Mouse (Mus musculus): ENCODE data around the gene Rab11a.

Rab11a gene

DNA sequence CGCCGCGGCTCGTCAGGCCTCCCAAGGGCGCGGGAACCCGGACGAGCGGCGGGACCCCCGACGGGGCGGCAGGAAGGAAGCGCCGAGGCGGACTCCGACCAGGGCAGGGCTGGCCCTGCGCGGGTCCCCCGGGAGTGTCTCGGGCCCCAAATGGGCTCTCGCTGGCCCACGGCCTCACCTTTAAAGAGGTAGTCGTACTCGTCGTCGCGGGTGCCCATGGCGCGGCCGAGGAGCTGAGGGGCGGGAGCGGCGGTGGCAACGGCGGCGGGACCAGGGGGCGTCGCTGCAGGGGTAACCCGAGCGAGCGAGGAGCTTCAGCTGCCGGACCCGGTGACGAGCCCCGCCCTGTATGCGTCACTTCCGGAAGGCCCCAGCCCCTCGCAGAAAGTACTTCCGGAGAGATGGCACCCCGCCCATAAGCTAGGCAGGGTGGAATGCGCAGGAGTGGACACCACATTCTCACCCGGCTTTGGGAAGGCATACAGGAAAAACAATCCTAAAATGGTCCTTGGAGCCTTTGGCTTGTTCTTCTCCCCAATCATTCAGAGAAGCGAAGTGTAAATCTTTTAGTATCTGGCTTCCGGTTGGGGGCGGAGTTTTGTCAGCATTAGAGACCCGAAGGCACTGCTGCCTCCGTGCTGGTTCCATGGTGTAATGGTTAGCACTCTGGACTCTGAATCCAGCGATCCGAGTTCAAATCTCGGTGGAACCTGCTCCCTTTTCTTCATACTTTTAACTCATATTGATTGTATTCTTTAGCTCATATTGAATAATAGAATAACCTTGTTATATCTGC is at the start of gene Rab11a:
Rab11a (minus strand) TSS at position 353 of the 796 bp plus-strand sequence.
- DNase-seq (ENCODE audit: low spot score) = peak; percentile 96

DNA sequence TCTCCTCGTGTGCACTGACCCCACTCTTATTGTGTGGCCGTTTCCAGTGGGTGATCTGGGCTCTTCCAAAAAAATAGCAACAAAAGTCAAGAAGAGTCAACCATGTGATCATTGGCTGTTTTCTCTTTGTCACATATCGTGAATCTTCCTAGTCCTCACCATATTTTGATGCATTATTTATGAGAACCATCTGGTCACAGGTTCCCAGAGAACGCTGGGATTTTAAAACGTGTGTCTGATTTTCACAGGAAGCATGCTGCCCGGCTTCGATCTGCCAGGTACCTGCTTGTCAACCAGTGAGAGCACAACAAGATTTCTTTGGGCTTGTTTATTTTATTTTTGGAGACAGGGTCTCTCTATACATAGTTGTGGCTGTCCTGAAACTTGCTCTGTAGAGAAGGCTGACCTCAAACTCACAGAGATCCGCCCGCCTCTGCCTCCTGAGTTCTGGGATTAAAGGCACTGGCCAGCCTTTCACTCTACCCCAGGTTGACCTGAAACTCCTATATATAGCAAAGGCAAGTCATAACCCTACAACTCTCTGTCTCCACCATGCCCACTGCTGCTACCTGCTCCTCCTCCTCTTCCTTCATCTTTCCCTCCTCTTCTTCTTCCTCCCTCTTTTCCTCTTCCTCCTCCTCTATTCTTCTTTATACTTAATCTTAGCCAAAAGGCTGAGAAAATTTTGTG is 48.8 kb upstream of the Rab11a start:
- no peak for DNase-seq (ENCODE audit: low spot score)

DNA sequence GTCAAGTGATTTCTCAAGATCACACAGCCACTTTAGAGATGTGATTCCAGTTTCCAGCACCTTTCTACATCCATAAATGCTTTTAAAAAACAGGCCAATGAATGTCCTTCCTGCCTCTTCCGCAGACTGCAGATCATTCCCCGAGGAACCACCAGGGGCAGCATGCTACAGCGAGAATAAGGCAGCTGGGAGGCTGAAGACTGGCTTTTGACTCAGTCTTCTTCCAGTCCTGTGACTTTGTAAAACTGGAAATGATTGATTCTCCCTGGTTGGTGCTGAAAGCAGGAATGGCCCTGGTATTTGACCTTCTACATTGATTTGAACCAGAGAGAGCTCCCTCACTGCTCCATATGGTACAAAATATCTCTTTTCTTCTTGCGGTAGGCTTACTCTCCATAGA is 47.3 kb upstream of the Rab11a start:
- DNase-seq (ENCODE audit: low spot score) = peak; percentile 79

DNA sequence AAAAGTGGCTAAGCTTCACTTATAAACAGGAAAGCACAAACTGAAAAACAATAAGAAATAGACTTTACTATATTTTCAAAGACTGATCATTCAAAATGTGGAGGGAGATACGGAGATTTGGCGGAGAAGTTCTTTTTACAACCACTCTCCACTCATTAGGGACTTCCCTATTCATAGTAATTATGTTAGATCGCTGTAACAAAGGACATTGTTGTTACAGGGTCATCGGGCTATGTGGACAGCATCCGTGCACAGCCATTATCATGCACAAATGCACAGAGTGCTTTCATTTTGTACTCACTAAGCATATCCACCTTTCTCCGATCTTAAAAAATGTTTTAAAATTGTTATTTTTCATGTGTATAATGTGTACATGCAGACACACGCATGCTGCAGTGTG is 46.0 kb upstream of the Rab11a start:
- no peak for DNase-seq (ENCODE audit: low spot score)

DNA sequence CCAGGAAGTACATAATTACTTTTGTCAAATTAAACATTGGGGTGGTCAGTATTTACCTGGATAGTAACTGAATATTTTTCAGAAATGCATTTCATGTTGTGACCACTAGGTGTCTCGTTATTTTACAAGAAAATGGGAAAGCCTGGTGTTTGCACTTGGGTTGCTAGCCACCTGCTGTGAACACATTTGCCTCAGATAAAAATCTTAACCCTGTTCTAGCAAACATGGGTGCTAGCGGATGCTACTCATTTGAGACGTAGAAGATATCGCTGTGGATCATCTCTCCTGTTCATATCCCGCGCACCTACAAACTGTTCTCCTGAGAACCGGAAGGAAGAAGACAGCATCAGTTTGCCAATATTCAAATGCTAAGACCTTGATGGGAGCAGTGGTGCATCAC is 42.1 kb upstream of the Rab11a start:
- DNase-seq (ENCODE audit: low spot score) = peak; percentile 60

DNA sequence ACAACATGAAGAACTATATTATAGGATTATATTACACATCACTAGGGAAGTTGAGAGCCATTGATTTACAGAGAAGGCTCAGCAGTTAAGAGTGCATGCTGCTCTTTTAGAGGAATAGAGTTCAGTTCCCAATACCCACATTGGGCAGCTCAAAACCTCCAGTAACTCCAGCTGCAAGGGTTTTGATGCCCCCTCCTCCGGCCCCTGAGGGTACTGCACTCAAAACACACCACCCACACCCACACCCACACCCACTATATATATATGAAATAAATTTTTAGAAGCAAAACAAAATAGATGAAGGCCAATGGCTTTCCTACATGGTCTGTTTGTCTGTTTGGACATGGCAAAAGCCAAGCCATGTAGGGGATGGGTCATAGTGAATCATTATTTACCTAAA is 40.6 kb upstream of the Rab11a start:
- DNase-seq (ENCODE audit: low spot score) = no peak

DNA sequence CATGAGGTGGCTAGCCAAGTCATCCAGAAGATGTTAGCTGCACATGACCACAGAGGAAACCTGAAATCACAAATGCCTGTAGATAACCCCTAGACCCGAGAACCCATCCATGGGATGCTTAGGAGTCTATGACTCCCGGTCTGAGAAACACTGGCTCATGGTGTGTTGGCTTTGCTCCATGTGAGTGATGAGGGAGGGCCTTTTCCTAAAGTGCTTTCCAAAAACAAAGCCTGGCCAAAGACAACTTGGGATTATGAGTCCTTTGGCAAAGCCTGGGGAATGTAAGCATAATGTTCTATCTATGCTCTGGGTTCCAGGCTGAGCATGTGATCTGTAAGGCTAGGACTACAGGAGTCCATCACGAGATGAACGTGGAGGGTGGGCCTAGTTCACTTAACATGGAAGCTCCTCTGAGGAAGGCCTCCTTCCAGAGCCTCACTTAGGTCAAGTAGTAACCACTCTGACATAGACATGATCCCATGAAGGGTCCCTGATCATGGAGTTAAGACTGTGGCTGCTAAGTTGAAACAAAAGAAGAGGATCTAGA is 40.0 kb upstream of the Rab11a start:
- DNase-seq (ENCODE audit: low spot score) = no peak

DNA sequence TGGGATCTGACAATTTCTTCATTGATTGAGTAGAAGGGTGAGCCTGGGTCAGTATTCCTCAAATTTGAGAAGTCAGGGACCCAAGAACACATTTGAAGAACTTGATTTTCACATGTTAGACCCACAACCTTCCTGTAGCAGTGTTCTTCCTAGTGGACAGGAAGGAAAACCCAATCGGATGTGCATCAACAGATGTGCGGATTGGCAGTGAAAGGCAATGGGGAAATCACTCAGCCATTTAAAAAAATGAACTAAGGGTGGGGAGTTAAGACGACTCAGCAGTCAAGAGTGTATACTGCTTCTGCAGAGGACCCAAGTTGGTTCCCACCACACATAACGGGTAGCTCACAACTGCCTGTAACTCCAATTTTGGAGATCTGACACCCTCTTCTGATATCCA is 37.9 kb upstream of the Rab11a start:
- DNase-seq (ENCODE audit: low spot score) = no peak

DNA sequence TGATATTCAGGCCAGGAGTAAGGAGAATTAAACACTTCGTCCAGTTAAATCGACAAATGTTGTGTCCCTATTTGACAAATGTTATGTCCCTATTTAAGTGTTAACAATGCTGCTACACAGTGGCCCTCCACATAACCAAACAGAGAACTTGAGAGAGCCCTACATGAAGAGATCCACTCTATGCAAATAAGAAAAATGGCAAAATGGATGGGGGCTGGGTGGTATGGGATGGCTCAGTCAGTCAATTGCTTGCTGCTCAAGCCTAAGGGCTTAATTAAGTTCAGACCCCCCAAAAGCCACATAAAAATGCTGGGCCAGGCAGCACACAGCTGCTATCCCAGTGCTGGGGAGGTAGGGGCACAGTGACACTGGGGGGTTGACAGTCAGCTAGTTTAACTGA is 37.3 kb upstream of the Rab11a start:
- DNase-seq (ENCODE audit: low spot score) = no peak

DNA sequence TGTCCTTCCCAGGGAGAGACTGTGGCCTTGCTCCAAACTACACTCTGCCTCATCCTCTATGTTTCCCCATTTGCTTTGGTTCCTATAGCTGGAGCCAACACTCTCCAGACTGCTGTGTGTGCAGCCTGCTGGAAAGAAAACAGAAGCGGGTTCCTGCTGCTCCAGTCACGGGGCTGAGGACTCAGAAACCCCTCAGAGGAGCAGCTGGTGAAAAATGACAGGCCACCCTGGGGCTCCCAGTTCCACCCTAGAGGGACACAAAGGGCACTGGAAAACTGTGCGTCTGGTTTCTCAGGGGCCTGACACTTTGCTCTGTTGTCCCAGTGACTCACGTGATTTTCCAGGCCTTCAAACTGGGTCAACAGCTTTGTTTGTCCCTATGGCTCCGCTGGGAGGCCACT is 36.9 kb upstream of the Rab11a start:
- DNase-seq (ENCODE audit: low spot score) = peak; percentile 20

DNA sequence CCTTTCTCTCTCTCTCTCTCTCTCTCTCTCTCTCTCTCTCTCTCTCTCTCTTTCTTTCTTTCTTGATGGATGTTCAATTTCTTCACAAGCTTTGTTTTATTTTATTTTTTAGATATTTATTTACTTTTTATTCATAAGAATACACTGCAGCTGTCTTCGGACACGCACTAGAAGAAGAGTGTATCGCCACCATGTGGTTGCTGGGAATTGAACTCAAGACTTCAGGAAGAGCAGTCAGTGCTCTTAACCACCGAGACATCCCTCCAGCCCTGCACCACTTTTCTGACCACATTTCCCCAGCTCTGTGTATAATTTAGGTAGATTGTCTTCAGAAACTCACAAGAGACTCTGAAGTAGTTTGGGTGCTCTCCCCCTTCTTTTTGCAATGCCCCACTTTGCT is 36.4 kb upstream of the Rab11a start:
- peak; percentile 30 for DNase-seq (ENCODE audit: low spot score)

DNA sequence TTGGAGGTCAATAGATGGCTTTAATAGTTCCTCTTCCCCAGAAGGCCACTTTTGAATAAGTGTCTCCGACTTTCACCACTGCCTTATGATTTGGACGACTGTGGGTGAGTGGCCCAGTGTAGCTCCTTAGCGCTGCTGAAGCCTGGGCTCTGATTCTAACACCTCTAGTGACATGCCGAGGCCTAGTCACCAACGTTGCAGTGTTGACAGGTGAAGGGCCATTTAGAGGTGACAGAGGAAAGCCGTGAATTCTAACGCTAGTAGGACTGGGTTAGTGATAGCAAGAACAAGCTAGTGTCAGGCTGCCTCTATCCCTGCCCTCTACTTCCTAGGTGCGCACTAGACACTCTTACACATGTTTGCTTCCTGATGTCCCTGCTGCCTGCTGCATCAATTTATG is 35.7 kb upstream of the Rab11a start:
- no peak for DNase-seq (ENCODE audit: low spot score)

DNA sequence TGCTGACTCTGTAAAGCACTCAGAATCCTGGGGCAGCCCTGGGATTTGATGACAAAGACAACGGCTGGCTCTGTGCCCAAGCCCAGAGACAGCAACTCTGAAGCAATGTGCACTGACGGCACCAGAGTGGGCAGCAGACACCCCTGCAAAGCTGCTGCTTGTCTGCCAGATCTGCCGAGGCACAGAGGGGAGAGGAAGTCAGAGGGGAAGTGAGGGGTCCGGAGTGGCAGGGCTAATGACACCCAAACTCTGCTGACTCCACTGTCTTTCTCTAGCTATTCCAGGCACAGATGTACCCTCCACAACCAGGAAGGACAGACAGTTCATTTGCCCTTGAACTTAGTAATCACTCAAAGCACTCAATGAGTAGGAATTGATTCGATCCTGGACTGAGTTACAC is 33.7 kb upstream of the Rab11a start:
- no peak for DNase-seq (ENCODE audit: low spot score)

DNA sequence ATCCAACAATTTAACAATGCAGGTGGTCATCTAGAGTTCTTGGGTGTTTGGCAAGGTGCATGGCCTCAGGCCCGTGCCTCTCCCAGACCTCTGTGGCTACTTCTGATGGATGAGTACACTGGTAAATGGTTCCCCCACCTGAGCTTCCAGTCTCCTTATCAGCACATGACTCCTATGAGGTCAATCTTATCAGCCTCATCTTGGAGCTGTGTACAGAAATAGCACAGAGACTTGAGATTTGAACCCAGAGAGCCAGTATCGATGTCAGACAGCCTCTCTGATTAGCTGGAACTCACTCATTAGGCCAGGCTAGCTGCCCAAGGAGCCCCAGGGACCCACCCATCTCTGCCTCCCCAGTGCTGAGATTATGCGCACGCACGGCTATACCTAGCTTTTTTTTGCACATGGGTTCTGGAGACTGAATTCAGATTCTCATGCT is 32.9 kb upstream of the Rab11a start:
- no peak for DNase-seq (ENCODE audit: low spot score)

DNA sequence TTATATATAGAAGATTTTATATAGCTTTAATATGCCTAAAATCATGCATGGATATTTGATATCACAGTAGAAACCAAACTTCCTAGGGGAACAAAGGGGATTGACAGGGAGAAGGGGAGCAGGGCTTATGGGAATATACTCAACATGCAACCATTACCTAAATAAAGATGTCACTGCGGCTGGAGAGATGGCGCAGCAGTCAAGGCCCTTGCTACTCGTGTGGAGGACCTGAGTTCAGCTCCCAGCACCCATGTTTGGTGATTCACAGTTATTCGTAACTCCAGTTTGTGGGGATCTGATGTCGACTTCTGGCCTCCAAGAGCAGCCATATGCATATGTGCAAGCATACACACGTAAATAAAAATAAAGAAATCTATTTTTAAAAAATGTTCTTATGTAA is 32.4 kb upstream of the Rab11a start:
- no peak for DNase-seq (ENCODE audit: low spot score)

DNA sequence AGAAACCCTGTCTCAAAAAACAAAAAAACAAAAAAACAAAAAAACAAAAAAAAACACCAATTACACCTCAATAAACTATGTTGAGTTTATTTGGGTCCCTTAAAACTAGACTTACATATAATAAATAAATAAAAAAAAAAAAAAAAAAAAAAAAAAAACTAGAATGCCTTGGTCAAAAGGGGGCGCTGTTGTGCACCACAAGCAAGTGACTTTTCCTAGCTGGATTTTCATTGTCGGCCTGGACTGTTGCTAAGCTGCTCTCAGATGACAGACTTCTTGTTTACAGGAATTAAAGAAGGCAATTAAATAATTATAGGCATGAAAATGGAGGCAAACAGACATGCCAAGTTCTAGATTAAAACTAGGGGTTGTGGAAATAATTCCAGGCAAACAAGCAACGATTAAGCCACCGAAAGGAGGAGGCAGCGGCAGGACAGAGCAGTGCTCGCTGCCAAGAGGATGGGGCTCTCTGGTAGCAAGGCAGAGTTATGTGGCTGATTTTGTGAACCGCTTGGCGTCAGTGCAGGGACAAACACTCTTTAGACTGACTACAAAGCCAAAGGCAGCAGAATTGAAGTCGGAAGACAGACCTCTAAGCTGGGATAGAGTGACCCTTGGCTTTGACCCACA is 31.6 kb upstream of the Rab11a start:
- peak; percentile 65 for DNase-seq (ENCODE audit: low spot score)

DNA sequence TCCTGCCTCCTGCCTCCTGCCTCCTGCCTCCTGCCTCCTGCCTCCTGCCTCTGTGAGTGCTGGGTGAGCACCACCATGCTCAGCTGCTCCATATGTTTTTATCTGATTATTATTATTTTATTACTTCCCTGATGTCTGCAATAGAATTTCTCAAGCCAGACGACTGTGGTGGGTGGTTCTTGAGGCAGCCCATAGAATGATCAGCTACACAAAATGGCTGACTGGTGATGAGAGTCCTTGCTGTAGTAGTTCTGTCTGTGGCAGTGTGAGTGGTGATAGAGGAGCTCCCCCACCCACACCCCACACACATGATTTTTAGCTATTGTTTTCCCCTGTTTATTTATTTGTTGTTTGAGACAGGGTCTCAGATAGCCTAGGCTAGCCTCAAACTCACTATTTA is 30.2 kb upstream of the Rab11a start:
- no peak for DNase-seq (ENCODE audit: low spot score)

DNA sequence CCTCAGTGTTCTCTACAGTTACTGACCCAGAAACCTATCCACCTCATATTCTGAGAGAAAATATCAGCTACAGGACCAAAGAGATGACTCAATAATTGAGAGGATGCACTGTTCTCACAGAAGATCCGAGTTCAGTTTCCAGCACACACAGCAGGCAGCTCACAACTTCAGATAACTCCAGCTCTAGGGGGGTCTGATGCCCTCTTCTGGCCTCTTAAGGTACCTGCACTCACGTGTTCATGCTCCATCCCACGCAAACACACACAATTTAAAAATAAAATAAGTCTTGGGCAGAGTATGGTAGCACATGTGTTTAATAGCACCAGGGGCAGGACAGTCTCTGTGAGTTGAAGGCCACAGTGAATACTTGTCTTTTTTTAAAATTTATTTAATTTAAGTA is 28.6 kb upstream of the Rab11a start:
- DNase-seq (ENCODE audit: low spot score) = no peak

DNA sequence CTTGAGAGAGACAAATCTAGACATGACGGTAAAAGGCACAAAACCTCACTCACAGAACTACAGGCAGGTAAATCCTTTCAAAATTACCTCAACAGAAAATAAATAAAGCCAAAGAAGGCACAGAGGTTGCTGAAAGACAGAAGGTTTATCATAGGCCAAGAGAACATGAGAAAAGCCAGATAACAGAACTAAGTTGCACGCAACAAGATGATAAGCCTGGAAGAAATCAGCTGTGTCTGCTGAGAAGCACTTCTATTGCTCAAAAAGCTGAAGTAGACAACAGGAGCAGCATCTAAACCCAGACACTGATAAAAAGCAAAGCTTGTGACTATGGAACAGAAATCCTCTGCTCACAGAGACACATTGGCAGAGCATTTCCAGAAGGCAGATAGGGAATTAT is 27.3 kb upstream of the Rab11a start:
- DNase-seq (ENCODE audit: low spot score) = no peak

DNA sequence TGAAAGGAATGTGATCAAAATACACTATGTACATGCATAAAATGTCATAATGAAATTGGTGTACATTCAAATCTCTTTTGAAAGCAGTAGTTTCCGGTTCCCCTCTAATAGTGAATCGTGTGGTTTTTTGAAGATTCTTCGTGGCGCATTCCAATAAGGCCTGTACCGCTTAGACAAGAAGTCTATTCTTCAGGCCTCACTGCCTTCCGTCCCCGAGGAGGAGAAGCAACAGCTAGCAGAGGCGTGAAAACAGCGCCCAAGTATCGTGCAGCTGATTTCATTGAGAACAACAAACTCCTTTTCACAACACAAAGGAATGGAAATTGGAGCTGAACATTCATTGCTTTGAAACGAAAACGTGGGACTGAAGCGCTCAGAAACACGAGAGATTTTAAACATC is 20.5 kb upstream of the Rab11a start:
- DNase-seq (ENCODE audit: low spot score) = no peak

DNA sequence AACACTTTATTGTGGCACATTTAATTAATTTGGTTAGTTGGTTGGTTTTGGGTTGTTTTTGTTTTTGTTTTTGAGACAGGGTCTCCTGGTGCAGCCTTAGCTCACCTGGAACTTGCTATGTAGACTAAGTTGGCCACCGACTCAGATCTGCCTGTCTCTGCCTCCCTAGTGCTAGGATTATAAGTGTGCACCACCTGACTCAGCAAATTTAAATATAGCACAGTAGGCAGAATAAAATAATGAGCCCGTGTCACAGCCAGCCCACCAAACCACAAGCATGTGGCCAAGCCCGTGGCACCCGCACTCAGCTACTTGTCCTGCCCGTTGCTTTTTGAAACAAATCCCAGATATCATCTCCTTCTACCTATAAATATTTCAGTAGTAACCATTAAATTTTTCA is 15.0 kb upstream of the Rab11a start:
- no peak for DNase-seq (ENCODE audit: low spot score)

DNA sequence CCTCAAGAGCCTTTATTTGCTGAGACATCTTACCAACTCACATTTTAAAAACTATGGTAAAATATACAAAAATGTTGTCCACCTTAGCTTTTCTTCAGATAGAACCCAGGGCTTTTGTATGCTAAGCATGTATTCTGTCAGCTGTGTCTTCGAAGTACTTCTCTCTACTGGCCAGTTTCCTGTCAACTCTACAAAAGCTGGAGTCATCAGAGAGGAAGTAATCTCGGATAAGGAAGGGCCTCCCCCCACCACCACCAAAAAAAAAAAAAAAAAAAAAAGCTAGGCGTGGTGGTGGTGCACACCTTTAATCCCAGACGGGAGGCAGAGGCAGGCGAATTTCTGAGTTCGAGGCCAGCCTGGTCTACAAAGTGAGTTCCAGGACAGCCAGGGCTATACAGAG is 11.8 kb upstream of the Rab11a start:
- DNase-seq (ENCODE audit: low spot score) = no peak

DNA sequence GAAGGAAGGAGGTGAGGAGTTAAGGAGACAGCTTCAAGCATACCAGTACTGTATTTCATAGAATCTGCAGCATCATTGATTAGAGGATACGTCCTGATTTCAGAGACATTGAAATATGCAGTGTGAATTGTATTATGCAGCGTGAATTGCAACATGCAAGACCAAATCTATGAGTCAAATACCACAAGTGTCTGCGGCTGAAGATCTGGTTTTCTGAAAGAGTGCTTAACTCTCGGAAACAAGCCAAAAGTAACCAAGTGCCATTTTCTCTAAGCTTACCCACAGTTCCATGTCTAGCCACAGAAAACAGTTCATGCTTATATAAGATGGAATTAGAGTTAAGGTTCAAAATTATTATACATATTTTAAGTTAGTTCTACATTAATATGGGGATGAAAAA is 10.2 kb upstream of the Rab11a start:
- DNase-seq (ENCODE audit: low spot score) = no peak

Data from embryo, embryonic 10 days (tissue).